Mouse (Mus musculus) midbrain, embryonic 12.5 days (tissue): ENCODE results near the gene Haus5. TPM values are rescaled to one million over a fixed set of nuclear protein-coding genes. Genes with fewer than 3 reads are reported as not detected.

Experiments
- ATAC-seq: fragments of 200-750 bp; cut with Nextera tagmentation; 2 replicates; pipeline ENCODE4 v1.8.0; 2017; ENCODE audit warnings: low read depth, moderate TSS enrichment, moderate library complexity; ENCODE audit not compliant: low FRiP score
- H3K27ac ChIP-seq: fragments of 300-500 bp; sonication (generic); replicated peaks from 2 replicates; pipeline ENCODE4 v1.5.1; 2016; ENCODE audit warnings: mild to moderate bottlenecking
- H3K27me3 ChIP-seq: fragments of 300-500 bp; sonication (generic); 2 replicates; pipeline ENCODE4 v1.6.1; 2016; ENCODE audit warnings: mild to moderate bottlenecking
- H3K36me3 ChIP-seq: fragments of 300-500 bp; sonication (generic); 2 replicates; pipeline ENCODE4 v1.6.1; 2016
- H3K4me1 ChIP-seq: fragments of 300-500 bp; sonication (generic); 2 replicates; pipeline ENCODE4 v1.6.1; 2016
- H3K4me2 ChIP-seq: fragments of 300-500 bp; sonication (generic); replicated peaks from 2 replicates; pipeline ENCODE4 v1.6.1; 2016; ENCODE audit warnings: mild to moderate bottlenecking, moderate library complexity
- H3K4me3 ChIP-seq: fragments of 300-500 bp; sonication (generic); 2 replicates; pipeline ENCODE4 v1.5.1; 2016; ENCODE audit warnings: mild to moderate bottlenecking
- H3K9ac ChIP-seq: fragments of 300-500 bp; sonication (generic); replicated peaks from 2 replicates; pipeline ENCODE4 v1.6.1; 2016; ENCODE audit warnings: mild to moderate bottlenecking, moderate library complexity
- H3K9me3 ChIP-seq: fragments of 300-500 bp; sonication (generic); 2 replicates; pipeline ENCODE4 v1.6.1; 2016; ENCODE audit warnings: mild to moderate bottlenecking
- WGBS: fragments of 180-500 bp; shearing (Covaris S2); methylation state at CpG from one replicate; pipeline ENCODE4 v1.1.7; 2016; 5-methylcytosine and 5-hydroxymethylcytosine counted together
- polyA plus RNA-seq: library from polyadenylated mRNA; unstranded; fragments of >200 nt; fragmentation: Nextera tagmentation; extraction: Ambion mirVana; gene quantifications from 2 replicates; pipeline ENCODE4 v1.2.1, GENCODE M21; 2016

Haus5 gene
- polyA plus RNA-seq, 1 experiment from 2014 or later = 50.4 TPM

DNA sequence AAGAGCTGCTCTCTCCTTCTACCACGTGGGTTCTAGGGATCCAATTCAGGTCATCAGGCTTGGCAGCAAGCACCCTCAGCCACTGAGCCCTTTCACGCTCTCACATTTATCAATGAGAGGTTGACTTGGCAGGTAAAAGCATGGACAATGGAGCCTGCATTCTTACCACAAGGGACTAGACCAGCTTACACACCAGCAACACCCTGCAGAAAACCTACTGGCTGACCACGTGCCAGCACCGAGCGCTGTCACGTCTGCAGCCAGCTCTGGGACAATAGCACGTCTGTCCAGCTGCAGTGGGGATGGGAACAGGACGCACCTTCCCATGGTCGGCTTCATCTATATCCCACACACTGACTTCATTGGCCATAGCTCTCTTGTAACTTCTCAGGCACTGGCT lies 46.1 kb downstream of the Haus5 start:
- Histone ChIP-seq H3K4me3 (no peak overlapping the region), H3K4me2 (no peak overlapping the region), H3K27me3 (no peaks in the 10 kb centered on the region), H3K27ac (no peak overlapping the region), H3K4me1 (no peaks in the 10 kb centered on the region), H3K9me3 (no peaks in the 10 kb centered on the region), H3K36me3 (peaks cover 71% of the 10 kb centered on the region), H3K9ac (no peak overlapping the region)
- no peak for ATAC-seq
- 97% methylated on average over 9 of the region's 9 CpGs for WGBS

- ATAC-seq = no peak
- Histone ChIP-seq H3K9me3 (no peaks in the 10 kb centered on the region), H3K4me1 (no peaks in the 10 kb centered on the region), H3K36me3 (peaks cover 45% of the 10 kb centered on the region), H3K27ac (no peak overlapping the region), H3K9ac (no peak overlapping the region), H3K4me3 (no peak overlapping the region), H3K4me2 (no peak overlapping the region), H3K27me3 (no peaks in the 10 kb centered on the region; the same call in 1 of the 2 replicates)
- WGBS = 70% methylated on average over 5 of the region's 5 CpGs
Measured at GRCm38 (mm10) chr7:30615049-30615760, 49.6 kb downstream of the Haus5 start.

GRCm38 (mm10) chr7:30614454-30614853 lies 50.3 kb downstream of the Haus5 start:
- no peak for ATAC-seq
- Histone ChIP-seq H3K4me3 (no peak overlapping the region), H3K4me1 (no peaks in the 10 kb centered on the region), H3K36me3 (peaks cover 42% of the 10 kb centered on the region), H3K27me3 (no peaks in the 10 kb centered on the region; the same call in 1 of the 2 replicates), H3K27ac (no peak overlapping the region), H3K9ac (no peak overlapping the region), H3K9me3 (no peaks in the 10 kb centered on the region), H3K4me2 (no peak overlapping the region)
- 85% methylated on average over 2 of the region's 2 CpGs for WGBS

DNA sequence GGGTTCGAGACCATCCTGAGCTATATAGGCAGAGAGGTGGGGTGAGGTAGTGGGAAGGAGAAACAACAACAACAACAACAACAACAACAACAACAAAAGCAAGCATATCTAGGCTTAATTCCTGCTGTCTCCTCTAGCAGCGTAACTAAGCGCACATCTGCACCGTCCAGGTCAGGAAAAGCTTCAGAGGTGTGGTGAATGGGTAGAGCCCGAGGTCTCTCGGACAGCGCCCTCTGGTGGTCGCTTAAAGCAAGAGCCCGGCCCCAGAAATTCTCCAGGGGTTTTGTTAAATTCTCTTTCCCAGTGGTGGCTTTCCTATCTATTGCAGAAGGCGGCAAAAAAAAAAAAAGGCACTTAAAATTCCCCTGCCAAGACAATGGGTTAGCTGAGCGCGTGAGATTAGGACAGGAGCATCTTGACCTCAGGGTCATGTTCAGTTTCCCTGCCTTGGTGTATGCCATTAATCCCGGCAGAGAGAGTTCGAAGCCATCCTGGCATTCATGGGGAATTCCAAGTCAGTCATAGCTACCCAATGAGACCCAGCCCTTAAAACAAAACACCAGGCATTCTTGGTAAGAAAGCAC lies 51.2 kb downstream of the Haus5 start:
- no peaks in the 10 kb centered on the region; the same call in 1 of the 2 replicates for H3K27me3 ChIP-seq
- peaks cover 34% of the 10 kb centered on the region for H3K36me3 ChIP-seq
- no peak overlapping the region for H3K27ac ChIP-seq
- H3K9ac ChIP-seq = no peak overlapping the region
- H3K9me3 ChIP-seq = no peaks in the 10 kb centered on the region
- H3K4me3 ChIP-seq = no peak overlapping the region
- no peak overlapping the region for H3K4me2 ChIP-seq
- no peak for ATAC-seq
- no peaks in the 10 kb centered on the region for H3K4me1 ChIP-seq
- WGBS = 20% methylated on average over 14 of the region's 14 CpGs

DNA sequence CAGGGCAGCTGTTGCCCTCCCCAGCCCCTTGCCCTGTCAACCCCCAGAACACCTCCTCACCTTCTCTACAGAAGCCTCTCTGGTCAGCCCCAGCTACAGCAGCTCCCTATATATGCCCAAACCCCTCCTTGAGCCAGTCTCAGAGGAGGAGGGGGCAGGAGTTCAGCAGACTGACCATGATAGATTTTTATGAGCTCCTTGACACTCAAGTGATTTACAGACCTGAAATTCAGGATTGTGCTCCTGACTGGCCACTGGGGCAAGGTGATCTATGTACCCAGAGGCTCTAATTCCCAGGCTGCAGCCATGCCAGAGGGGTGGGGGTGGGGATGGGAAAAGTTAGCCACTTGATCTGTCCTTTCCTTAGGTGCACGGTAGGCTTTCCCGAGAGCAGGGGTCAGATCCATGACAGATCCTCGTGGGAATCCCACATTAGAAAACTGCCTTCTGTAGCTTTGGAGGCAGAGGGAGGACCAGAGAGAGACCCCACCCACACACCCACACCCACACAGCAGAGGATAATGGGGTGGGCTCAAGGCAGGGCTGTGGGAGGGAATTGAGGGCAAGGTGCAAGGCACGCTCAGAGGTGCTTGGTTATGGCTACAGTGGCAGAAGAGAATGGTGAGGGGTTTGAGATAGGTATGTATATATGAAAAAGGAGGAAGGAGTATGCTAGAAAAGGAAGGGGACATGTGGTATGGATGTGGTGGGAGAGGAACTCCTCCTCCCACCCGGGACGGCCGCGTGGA lies 52.0 kb downstream of the Haus5 start, which contains the start of gene Upk1a:
Upk1a (minus strand) TSS at position 194 of the 749 bp plus-strand sequence.
- Histone ChIP-seq H3K4me2 (no peak within 1 kb of the TSS), H3K27me3 (no peaks in the 10 kb centered on the region; the same call in 1 of the 2 replicates), H3K4me3 (no peak within 1 kb of the TSS), H3K4me1 (no peaks in the 10 kb centered on the region), H3K36me3 (peaks cover 26% of the 10 kb centered on the region), H3K27ac (no peak within 1 kb of the TSS), H3K9ac (no peak within 1 kb of the TSS), H3K9me3 (no peaks in the 10 kb centered on the region)
- WGBS = 78% methylated on average over 8 of the region's 8 CpGs
- no peak for ATAC-seq

DNA sequence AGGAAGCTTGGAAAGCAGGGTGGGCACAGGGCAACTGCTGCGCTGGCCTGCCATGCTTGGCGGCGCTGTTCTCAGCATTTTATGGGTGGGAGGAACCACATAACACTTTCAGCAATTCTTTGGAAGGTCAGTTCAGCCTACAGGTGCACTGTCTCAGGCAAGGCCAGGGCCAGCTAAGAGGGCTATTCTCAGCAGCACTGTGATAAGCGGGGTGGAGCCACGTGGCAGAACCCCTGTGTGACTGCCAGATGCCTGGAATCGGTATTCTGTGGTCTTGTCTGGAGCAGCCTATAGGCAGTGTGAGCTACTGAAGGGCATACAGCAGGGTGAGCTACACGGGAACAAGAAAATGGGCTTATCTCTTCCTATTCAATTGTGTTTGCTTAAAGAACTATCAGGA lies 54.8 kb downstream of the Haus5 start:
- no peaks in the 10 kb centered on the region; the same call in 1 of the 2 replicates for H3K27me3 ChIP-seq
- 62% methylated on average over 7 of the region's 7 CpGs for WGBS
- ATAC-seq = no peak
- no peaks in the 10 kb centered on the region for H3K4me1 ChIP-seq
- H3K9ac ChIP-seq = no peak overlapping the region
- H3K27ac ChIP-seq = no peak overlapping the region
- no peaks in the 10 kb centered on the region for H3K9me3 ChIP-seq
- no peaks in the 10 kb centered on the region for H3K36me3 ChIP-seq
- no peak overlapping the region for H3K4me3 ChIP-seq
- H3K4me2 ChIP-seq = no peak overlapping the region

DNA sequence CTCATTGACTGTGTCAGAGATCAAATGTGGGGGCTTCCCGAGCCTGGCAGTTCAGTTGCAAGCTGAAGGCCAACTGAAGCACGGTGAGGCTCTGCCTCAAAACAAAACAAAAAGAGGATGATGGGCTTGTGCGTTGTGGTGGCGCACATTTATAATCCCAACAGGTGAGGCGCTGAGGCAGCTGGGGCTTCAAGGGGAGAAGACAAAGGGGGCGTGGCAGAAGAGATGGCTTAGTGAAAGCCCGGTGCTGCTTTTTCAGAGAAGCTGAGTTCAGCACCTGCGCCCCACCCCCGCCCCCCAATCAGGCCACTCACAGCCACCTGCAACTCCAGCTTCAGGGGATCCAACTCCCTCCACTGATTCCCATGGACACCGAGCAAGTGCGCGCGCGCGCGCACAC lies 56.3 kb downstream of the Haus5 start:
- H3K4me3 ChIP-seq = no peak overlapping the region
- H3K9me3 ChIP-seq = no peaks in the 10 kb centered on the region
- no peaks in the 10 kb centered on the region for H3K4me1 ChIP-seq
- no peak overlapping the region for H3K9ac ChIP-seq
- 54% methylated on average over 16 of the region's 16 CpGs for WGBS
- H3K36me3 ChIP-seq = no peaks in the 10 kb centered on the region
- H3K27me3 ChIP-seq = no peaks in the 10 kb centered on the region; the same call in 1 of the 2 replicates
- ATAC-seq = no peak
- no peak overlapping the region for H3K27ac ChIP-seq
- no peak overlapping the region for H3K4me2 ChIP-seq

- Histone ChIP-seq H3K9ac (no peak overlapping the region), H3K27me3 (no peaks in the 10 kb centered on the region), H3K27ac (no peak overlapping the region), H3K9me3 (no peaks in the 10 kb centered on the region), H3K4me3 (no peak overlapping the region), H3K4me1 (no peaks in the 10 kb centered on the region), H3K4me2 (no peak overlapping the region), H3K36me3 (no peaks in the 10 kb centered on the region)
- 38% methylated on average over 8 of the region's 8 CpGs for WGBS
- ATAC-seq = no peak
Measured at GRCm38 (mm10) chr7:30607706-30608309, 57.0 kb downstream of the Haus5 start.

- H3K27ac ChIP-seq = no peak overlapping the region
- 88% methylated on average over 8 of the region's 8 CpGs for WGBS
- H3K9ac ChIP-seq = no peak overlapping the region
- H3K36me3 ChIP-seq = no peaks in the 10 kb centered on the region
- no peak for ATAC-seq
- H3K9me3 ChIP-seq = no peaks in the 10 kb centered on the region
- no peak overlapping the region for H3K4me2 ChIP-seq
- peaks cover 6% of the 10 kb centered on the region; the same call in 1 of the 2 replicates for H3K4me1 ChIP-seq
- no peaks in the 10 kb centered on the region for H3K27me3 ChIP-seq
- no peak overlapping the region for H3K4me3 ChIP-seq
Measured at GRCm38 (mm10) chr7:30604944-30605343, 59.9 kb downstream of the Haus5 start.

GRCm38 (mm10) chr7:30604424-30604823 lies 60.4 kb downstream of the Haus5 start:
- Histone ChIP-seq H3K4me3 (no peak overlapping the region), H3K27me3 (no peaks in the 10 kb centered on the region), H3K4me1 (peaks cover 10% of the 10 kb centered on the region), H3K9ac (no peak overlapping the region), H3K9me3 (no peaks in the 10 kb centered on the region), H3K27ac (no peak overlapping the region), H3K4me2 (no peak overlapping the region), H3K36me3 (no peaks in the 10 kb centered on the region)
- WGBS = 69% methylated on average over 8 of the region's 8 CpGs
- ATAC-seq = no peak
